Mouse (Mus musculus) lung, embryonic 16.5 days (tissue): ENCODE data around the gene Olfr1358. TPM values are rescaled to one million over a fixed set of nuclear protein-coding genes. Genes with fewer than 3 reads are reported as not detected.

Experiments
- ATAC-seq: fragments of 200-750 bp; cut with Nextera tagmentation; 2 replicates; pipeline ENCODE4 v1.8.0; 2017; ENCODE audit warnings: low read depth, mild to moderate bottlenecking, moderate library complexity
- H3K27ac ChIP-seq: fragments of 300-500 bp; sonication (generic); 2 replicates; pipeline ENCODE4 v1.5.1; 2014; ENCODE audit warnings: mild to moderate bottlenecking, control low read depth, low read length
- H3K27me3 ChIP-seq: fragments of 300-500 bp; sonication (generic); 2 replicates; pipeline ENCODE4 v1.6.1; 2014; ENCODE audit warnings: low read depth, low read length, mixed read lengths; ENCODE audit not compliant: control insufficient read depth, insufficient read depth
- H3K36me3 ChIP-seq: fragments of 300-500 bp; sonication (generic); 2 replicates; pipeline ENCODE4 v1.6.1; 2014; ENCODE audit warnings: low read length; ENCODE audit not compliant: control insufficient read depth, insufficient read depth
- H3K4me1 ChIP-seq: fragments of 300-500 bp; sonication (generic); replicated peaks from 2 replicates; pipeline ENCODE4 v1.6.1; 2014; ENCODE audit warnings: low read length, mixed read lengths; ENCODE audit not compliant: control insufficient read depth, insufficient read depth
- H3K4me2 ChIP-seq: fragments of 300-500 bp; sonication (generic); 2 replicates; pipeline ENCODE4 v1.6.1; 2014; ENCODE audit warnings: low read depth, low read length, control low read depth
- H3K4me3 ChIP-seq: fragments of 300-500 bp; sonication (generic); 2 replicates; pipeline ENCODE4 v1.5.1; 2014; ENCODE audit warnings: mild to moderate bottlenecking, low read length, control low read depth
- H3K9ac ChIP-seq: fragments of 300-500 bp; sonication (generic); 2 replicates; pipeline ENCODE4 v1.6.1; 2014; ENCODE audit warnings: low read length, control low read depth
- H3K9me3 ChIP-seq: fragments of 300-500 bp; sonication (generic); 2 replicates; pipeline ENCODE4 v1.6.1; 2016; ENCODE audit warnings: low read length; ENCODE audit not compliant: control insufficient read depth
- WGBS: fragments of 180-500 bp; shearing (Covaris S2); extraction: QIAGEN DNeasy Blood & Tissue Kit; methylation state at CpG from one replicate; pipeline ENCODE4 v1.1.7; 2014; 5-methylcytosine and 5-hydroxymethylcytosine counted together
- microRNA-seq: library from miRNA; unstranded; fragments of <30 nt; microRNA quantifications from one replicate; pipeline ENCODE4, GENCODE M21; 2016
- polyA plus RNA-seq: library from polyadenylated mRNA; unstranded; fragments of >200 nt; fragmentation: Nextera tagmentation; extraction: Ambion mirVana; gene quantifications from 2 replicates; pipeline ENCODE4 v1.2.1, GENCODE M21; 2015

Gene Olfr1358
- polyA plus RNA-seq, 1 experiment from 2014 or later = not detected

DNA sequence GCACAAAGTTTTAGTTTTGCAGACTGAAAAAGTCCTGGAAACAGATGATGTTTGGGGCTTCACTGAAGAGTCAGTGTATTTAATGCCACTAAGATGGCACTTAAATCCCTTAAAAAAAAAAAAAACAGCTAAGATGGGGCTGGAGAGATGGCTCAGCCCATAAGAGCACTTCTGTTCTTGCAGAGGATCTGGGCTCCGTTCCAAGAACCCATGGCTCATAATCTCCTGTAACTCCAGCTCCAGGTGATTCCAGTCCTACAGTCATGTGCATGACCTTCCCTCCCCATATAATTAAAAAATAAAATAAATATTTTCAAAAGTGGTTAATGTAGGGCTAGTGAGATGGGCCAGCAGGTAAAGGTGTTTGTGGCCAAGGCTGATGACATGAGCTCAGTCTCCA lies 47.8 kb downstream of the Olfr1358 start:
- Histone ChIP-seq H3K4me2 (no peak overlapping the region), H3K4me1 (no peaks in the 10 kb centered on the region), H3K27ac (no peak overlapping the region), H3K9ac (no peak overlapping the region), H3K4me3 (no peak overlapping the region), H3K27me3 (no peaks in the 10 kb centered on the region), H3K36me3 (no peaks in the 10 kb centered on the region), H3K9me3 (no peaks in the 10 kb centered on the region)
- WGBS = 64% methylated on average over 1 of the region's 1 CpGs
- no peak for ATAC-seq

GRCm38 (mm10) chr10:78569191-78569590 lies 52.0 kb downstream of the Olfr1358 start:
- WGBS = 79% methylated on average over 3 of the region's 3 CpGs
- Histone ChIP-seq H3K9me3 (no peaks in the 10 kb centered on the region), H3K27ac (no peak overlapping the region), H3K4me3 (no peak overlapping the region), H3K36me3 (no peaks in the 10 kb centered on the region), H3K27me3 (no peaks in the 10 kb centered on the region), H3K9ac (no peak overlapping the region), H3K4me2 (no peak overlapping the region), H3K4me1 (no peaks in the 10 kb centered on the region)
- no peak for ATAC-seq

- Histone ChIP-seq H3K27me3 (no peaks in the 10 kb centered on the region), H3K36me3 (no peaks in the 10 kb centered on the region), H3K9ac (no peak overlapping the region), H3K27ac (no peak overlapping the region), H3K4me2 (no peak overlapping the region), H3K4me3 (no peak overlapping the region), H3K4me1 (no peaks in the 10 kb centered on the region), H3K9me3 (no peaks in the 10 kb centered on the region)
- no peak for ATAC-seq
- WGBS = 41% methylated on average over 3 of the region's 3 CpGs
Measured at GRCm38 (mm10) chr10:78569686-78570085, 52.5 kb downstream of the Olfr1358 start.

Small RNA genes lying within 50 kb of the gene (microRNA-seq; reads per million reads assigned to microRNA genes)
- not detected for gene Gm27541

Other genes with a start within 250 kb of the Olfr1358 start
- 28.2 and 33.9 TPM in 2 replicates for gene Agpat3, start 164.9 kb upstream of the Olfr1358 start, polyA plus RNA-seq
- gene Rrp1, start 104.4 kb upstream of the Olfr1358 start, polyA plus RNA-seq = 263 and 274 TPM in 2 replicates
- 240 and 270 TPM in 2 replicates for gene Cstb, start 91.8 kb upstream of the Olfr1358 start, polyA plus RNA-seq
- gene Pdxk, start 52.5 kb upstream of the Olfr1358 start, polyA plus RNA-seq = 7.3 and 8.0 TPM in 2 replicates
- 50.1 and 50.4 TPM in 2 replicates for gene Ilvbl, start 56.9 kb downstream of the Olfr1358 start, polyA plus RNA-seq
- 23.0 and 25.2 TPM in 2 replicates for gene Syde1, start 74.5 kb downstream of the Olfr1358 start, polyA plus RNA-seq
- gene Olfr1357, start 100.6 kb downstream of the Olfr1358 start, polyA plus RNA-seq = not detected in 2 replicates
- gene Casp14, start 200.9 kb downstream of the Olfr1358 start, polyA plus RNA-seq = 0.21 TPM in 1 of 2 replicates, not detected in the other
- 0.16 TPM in 2 replicates for gene Ccdc105, start 235.6 kb downstream of the Olfr1358 start, polyA plus RNA-seq